Mouse (Mus musculus) large intestine, adult 2 months (tissue): ENCODE results near the gene Fbxl19. TPM values are rescaled to one million over a fixed set of nuclear protein-coding genes. Genes with fewer than 3 reads are reported as not detected.
"Not testable (repeated sequence)": the region's sequence is repeated elsewhere in the genome, so short reads cannot be mapped to it uniquely, and the experiment has no call there.

Experiments
- DNase-seq: peaks from one replicate; pipeline ENCODE4 v3.0.0-alpha.2; 2012; ENCODE audit warnings: low read depth, low spot score
- WGBS: fragments of 180-500 bp; shearing (Covaris S2); methylation state at CpG from one replicate; pipeline ENCODE4 v1.1.7; 2018; 5-methylcytosine and 5-hydroxymethylcytosine counted together
- polyA plus RNA-seq: library from polyadenylated mRNA; depleted of rRNA; stranded (reverse); fragments of >200 nt; gene quantifications from 2 replicates; pipeline ENCODE4 v1.2.3, GENCODE M21; 2012

Gene Fbxl19
- polyA plus RNA-seq, 1 experiment, result 28.6 TPM

GRCm38 (mm10) chr7:127763642-127764041 is 19.3 kb downstream of the Fbxl19 start:
- no peak for DNase-seq
- 85% methylated on average over 4 of the region's 4 CpGs for WGBS

GRCm38 (mm10) chr7:127765756-127766155 is 21.4 kb downstream of the Fbxl19 start:
- 69% methylated on average over 2 of the region's 2 CpGs for WGBS
- no peak for DNase-seq

GRCm38 (mm10) chr7:127766851-127767609 is 22.7 kb downstream of the Fbxl19 start:
- DNase-seq, result no peak
- 73% methylated on average over 17 of the region's 17 CpGs for WGBS

GRCm38 (mm10) chr7:127767671-127768345 is 23.5 kb downstream of the Fbxl19 start:
- WGBS, result 94% methylated on average over 19 of the region's 19 CpGs
- no peak for DNase-seq

GRCm38 (mm10) chr7:127768346-127768996 is 24.1 kb downstream of the Fbxl19 start:
- WGBS, result 64% methylated on average over 13 of the region's 13 CpGs
- no peak for DNase-seq

GRCm38 (mm10) chr7:127768997-127769593 is 24.8 kb downstream of the Fbxl19 start:
- WGBS, result 2% methylated on average over 16 of the region's 16 CpGs
- peak; percentile 78 for DNase-seq

GRCm38 (mm10) chr7:127769651-127770038 is 25.3 kb downstream of the Fbxl19 start, which contains the start of gene Orai3:
Orai3 (plus strand) TSS chr7:127769815.
- DNase-seq, result no peak
- WGBS, result 2% methylated on average over 24 of the region's 24 CpGs

GRCm38 (mm10) chr7:127770039-127770905 is 25.9 kb downstream of the Fbxl19 start:
- WGBS, result 3% methylated on average over 27 of the region's 27 CpGs
- no peak for DNase-seq

- 63% methylated on average over 5 of the region's 5 CpGs for WGBS
- no peak for DNase-seq
These were observed 26.9 kb downstream of the Fbxl19 start for GRCm38 (mm10) chr7:127771262-127771661.

- 15% methylated on average over 3 of the region's 3 CpGs for WGBS
- DNase-seq, result peak; percentile 65
These were observed 27.7 kb downstream of the Fbxl19 start for GRCm38 (mm10) chr7:127772080-127772479.

- 88% methylated on average over 1 of the region's 1 CpGs for WGBS
- DNase-seq, result no peak
These were observed 28.2 kb downstream of the Fbxl19 start for GRCm38 (mm10) chr7:127772557-127772956.

- WGBS, result 35% methylated on average over 9 of the region's 9 CpGs
- no peak for DNase-seq
These were observed 29.5 kb downstream of the Fbxl19 start for GRCm38 (mm10) chr7:127773664-127774384.

GRCm38 (mm10) chr7:127775837-127776236 is 31.5 kb downstream of the Fbxl19 start:
- WGBS, result 62% methylated on average over 7 of the region's 7 CpGs
- DNase-seq, result not testable (repeated sequence)

- WGBS, result under 1% methylated on average over 23 of the region's 23 CpGs
- no peak for DNase-seq
These were observed 32.1 kb downstream of the Fbxl19 start, which contains the start of gene Setd1a for GRCm38 (mm10) chr7:127776426-127776825. Setd1a (plus strand) TSS chr7:127776670.

GRCm38 (mm10) chr7:127776878-127777473 is 32.6 kb downstream of the Fbxl19 start:
- DNase-seq, result peak; percentile 76
- WGBS, result under 1% methylated on average over 69 of the region's 70 CpGs

GRCm38 (mm10) chr7:127777474-127778266 is 33.3 kb downstream of the Fbxl19 start:
- DNase-seq, result no peak
- WGBS, result 1% methylated on average over 55 of the region's 66 CpGs

GRCm38 (mm10) chr7:127778350-127778749 is 34.0 kb downstream of the Fbxl19 start:
- DNase-seq, result no peak
- 71% methylated on average over 4 of the region's 4 CpGs for WGBS
